ENCODE assay signal across 14 mouse cellular contexts in genomic region chr10:20400406-20400805, GRCm38 (mm10). TPM values are rescaled to one million over a fixed set of nuclear protein-coding genes. Genes with fewer than 3 reads are reported as not detected.
A peak's percentile ranks its signal among the peaks of the same experiment; 100 is the strongest.
DNase-seq lines count a peak whose midpoint lies in the region; ATAC-seq lines count a peak whose summit lies in the region.
"Had no signal": no experiment of that assay in that cellular context is flagged by ENCODE, and none has a peak within 500 bp of the region (broad histone marks: within the 10 kb centered on the region; RNA-seq: fewer than 3 reads in every experiment).

No protein-coding gene starts in this region.

- H3K4me2 ChIP-seq in liver, embryonic 11.5 days = peak overlapping the region; percentile 22
- peak overlapping the region; percentile 2 for H3K4me2 ChIP-seq in stomach, embryonic 14.5 days (replicated peaks; ENCODE audit: low read depth, low read length)
- H3K4me2 ChIP-seq: heart, embryonic 11.5 days; limb, embryonic 12.5 days had no signal

- WGBS in liver, embryonic 11.5 days = 61% methylated on average over 15 of the region's 15 CpGs
- WGBS in stomach, embryonic 14.5 days = 62% methylated on average over 15 of the region's 15 CpGs

- H3K9me3 ChIP-seq in liver, embryonic 11.5 days (ENCODE audit: control insufficient read depth, low read length) = no peaks in the 10 kb centered on the region
- no peaks in the 10 kb centered on the region for H3K9me3 ChIP-seq in stomach, embryonic 14.5 days (ENCODE audit: control insufficient read depth, low read depth, low read length)
- H3K9me3 ChIP-seq: limb, embryonic 12.5 days had no signal

- DNase-seq in liver, embryonic 11.5 days (ENCODE audit: low spot score) = no peak
- DNase-seq in liver = no peak
- peak; percentile 62 for DNase-seq in ES-CJ7 (ENCODE audit: low read depth, low spot score)
- peak; percentile 60 for DNase-seq in ZHBTc4 (ENCODE audit: low read depth, low spot score)
- no peak for DNase-seq in thymus, postnatal 4 days
- no peak for DNase-seq in cerebellum, adult 11-12 months
- DNase-seq: cerebellum, adult 18-20 months; embryo, embryonic 11 days; lung, adult 18-20 months had no signal

- no peak overlapping the region for H3K4me3 ChIP-seq in liver, embryonic 11.5 days (ENCODE audit: low read depth, low read length)
- no peak overlapping the region for H3K4me3 ChIP-seq in stomach, embryonic 14.5 days (ENCODE audit: low read depth, low read length)
- H3K4me3 ChIP-seq: limb, embryonic 12.5 days had no signal

- H3K4me1 ChIP-seq in liver, embryonic 11.5 days (replicated peaks; ENCODE audit: control insufficient read depth, insufficient read depth, low read length) = no peaks in the 10 kb centered on the region
- peaks cover 6% of the 10 kb centered on the region; the same call in 1 of the 2 replicates for H3K4me1 ChIP-seq in stomach, embryonic 14.5 days (ENCODE audit: control insufficient read depth, insufficient read depth, low read length)
- H3K4me1 ChIP-seq: limb, embryonic 12.5 days had no signal

- ATAC-seq in liver, embryonic 11.5 days (replicated peaks; ENCODE audit: low FRiP score) = no peak
- 0 out of 2 replicates have a peak, but pooled peaks have one; percentile 42 for ATAC-seq in stomach, embryonic 14.5 days (ENCODE audit: insufficient number of reproducible peaks, insufficient read depth, low FRiP score, low read depth)
- ATAC-seq: activated CD4-positive, CD25-positive, alpha-beta regulatory T cell, adult 4 months had no signal

- no peaks in the 10 kb centered on the region; the same call in 1 of the 2 replicates for H3K27me3 ChIP-seq in liver, embryonic 11.5 days (replicated peaks; ENCODE audit: control insufficient read depth, insufficient read depth, low read length)
- H3K27me3 ChIP-seq in stomach, embryonic 14.5 days (ENCODE audit: control insufficient read depth, insufficient read depth, low read length) = no peaks in the 10 kb centered on the region
- H3K27me3 ChIP-seq: limb, embryonic 12.5 days had no signal

- H3K27ac ChIP-seq in liver, embryonic 11.5 days (ENCODE audit: low read depth, low read length) = no peak overlapping the region
- peak overlapping the region; percentile 17; the same call in 1 of the 2 replicates for H3K27ac ChIP-seq in stomach, embryonic 14.5 days (ENCODE audit: low read length)
- H3K27ac ChIP-seq: kidney, postnatal 0 days; limb, embryonic 12.5 days had no signal

- H3K36me3 ChIP-seq in liver, embryonic 11.5 days (ENCODE audit: control insufficient read depth, insufficient read depth, low read length) = no peaks in the 10 kb centered on the region
- H3K36me3 ChIP-seq in stomach, embryonic 14.5 days (ENCODE audit: control insufficient read depth, insufficient read depth, low read length) = no peaks in the 10 kb centered on the region
- H3K36me3 ChIP-seq: limb, embryonic 12.5 days had no signal

- H3K9ac ChIP-seq in liver, embryonic 11.5 days (ENCODE audit: low read depth, low read length) = no peak overlapping the region
- no peak overlapping the region for H3K9ac ChIP-seq in stomach, embryonic 14.5 days (replicated peaks; ENCODE audit: low read depth, low read length)
- H3K9ac ChIP-seq: limb, embryonic 12.5 days had no signal

RNA-seq across cellular contexts. Expression of gene Mtfr2, which starts 52.8 kb away (rescaled TPM):
- polyA plus RNA-seq in liver, embryonic 11.5 days (2014; fragmentation: Nextera tagmentation; extraction: Ambion mirVana) = 3.0 and 4.1 TPM in 2 replicates
- polyA plus RNA-seq in stomach, embryonic 14.5 days (2014; fragmentation: Nextera tagmentation; extraction: Ambion mirVana) = 1.8 and 3.7 TPM in 2 replicates

Comparison
In these comparisons a context has a peak if more than half of its experiments do, and no peak if none do; other contexts are left out.
1. DNase-seq: peak in ES-CJ7 (single experiment) and ZHBTc4 (single experiment); none in liver, embryonic 11.5 days (single experiment), liver (single experiment), thymus, postnatal 4 days (single experiment) and cerebellum, adult 11-12 months (single experiment).